Mouse (Mus musculus) embryonic fibroblast, embryonic 13.5 days (primary cell): Measurements from ENCODE around the gene Mt1.

Source experiments
- CTCF ChIP-seq: IDR thresholded peaks from 2 replicates; pipeline ENCODE4 v1.5.1; 2011; ENCODE audit warnings: mild to moderate bottlenecking, control low read depth, low read length, moderate library complexity, borderline replicate concordance; ENCODE audit not compliant: insufficient read depth
- POLR2A ChIP-seq: IDR thresholded peaks from 2 replicates; pipeline ENCODE4 v1.6.1; 2011; ENCODE audit warnings: low read depth, mild to moderate bottlenecking, control low read depth, low read length, moderate library complexity

GRCm38 (mm10) chr8:94178857-94179712 is at the start of gene Mt1:
- no peak for TF ChIP-seq CTCF
- peak; percentile 99 for TF ChIP-seq POLR2A
